Mouse (Mus musculus) liver, postnatal 0 days (tissue): ENCODE data around the gene Mill2. TPM values are rescaled to one million over a fixed set of nuclear protein-coding genes. Genes with fewer than 3 reads are reported as not detected.

Experiments used
- ATAC-seq: fragments of 200-750 bp; cut with Nextera tagmentation; 2 replicates; pipeline ENCODE4 v1.8.0; 2017; ENCODE audit warnings: mild to moderate bottlenecking, moderate library complexity
- DNase-seq: peaks from one replicate; pipeline ENCODE4 v3.0.0-alpha.2; 2016
- H3K27ac ChIP-seq: fragments of 300-500 bp; sonication (generic); 2 replicates; pipeline ENCODE4 v1.5.1; 2014; ENCODE audit warnings: antibody characterized with exemption, moderate library complexity, mild to moderate bottlenecking, low read depth
- H3K27me3 ChIP-seq: fragments of 300-500 bp; sonication (generic); 2 replicates; pipeline ENCODE4 v1.6.1; 2014; ENCODE audit warnings: low read length, control low read depth, mixed read lengths; ENCODE audit not compliant: insufficient read depth
- H3K36me3 ChIP-seq: fragments of 300-500 bp; sonication (generic); replicated peaks from 2 replicates; pipeline ENCODE4 v1.6.1; 2014; ENCODE audit warnings: mild to moderate bottlenecking, control low read depth, low read length, moderate library complexity, mixed read lengths; ENCODE audit not compliant: insufficient read depth
- H3K4me1 ChIP-seq: fragments of 300-500 bp; sonication (generic); 2 replicates; pipeline ENCODE4 v1.6.1; 2014; ENCODE audit warnings: antibody characterized with exemption, mild to moderate bottlenecking, control low read depth; ENCODE audit not compliant: insufficient read depth
- H3K4me2 ChIP-seq: fragments of 300-500 bp; sonication (generic); 2 replicates; pipeline ENCODE4 v1.6.1; 2014; ENCODE audit warnings: low read depth, mild to moderate bottlenecking, low read length, moderate library complexity, mixed read lengths
- H3K4me3 ChIP-seq: fragments of 300-500 bp; sonication (generic); 2 replicates; pipeline ENCODE4 v1.5.1; 2014; ENCODE audit warnings: low read depth, low read length
- H3K9ac ChIP-seq: fragments of 300-500 bp; sonication (generic); replicated peaks from 2 replicates; pipeline ENCODE4 v1.6.1; 2014; ENCODE audit warnings: mild to moderate bottlenecking, moderate library complexity
- H3K9me3 ChIP-seq: fragments of 300-500 bp; sonication (generic); 2 replicates; pipeline ENCODE4 v1.6.1; 2016; ENCODE audit warnings: mild to moderate bottlenecking, control low read depth, low read length, mixed read lengths
- CTCF ChIP-seq: sonication (generic); IDR thresholded peaks from 2 replicates; pipeline ENCODE4 v1.5.1; 2016; ENCODE audit warnings: antibody characterized with exemption, low read depth
- EP300 ChIP-seq: IDR thresholded peaks from 2 replicates; pipeline ENCODE4 v1.6.1; 2016; ENCODE audit warnings: antibody characterized with exemption, low read depth, mild to moderate bottlenecking
- WGBS: fragments of 180-500 bp; shearing (Covaris S2); extraction: QIAGEN DNeasy Blood & Tissue Kit; methylation state at CpG from one replicate; pipeline ENCODE4 v1.1.7; 2014; ENCODE audit not compliant: insufficient replicate concordance; 5-methylcytosine and 5-hydroxymethylcytosine counted together
- polyA plus RNA-seq: library from polyadenylated mRNA; unstranded; fragments of >200 nt; fragmentation: Nextera tagmentation; extraction: Ambion mirVana; gene quantifications from 2 replicates; pipeline ENCODE4 v1.2.1, GENCODE M21; 2015

Mill2 gene
- polyA plus RNA-seq, 1 experiment from 2014 or later, result 0.36 TPM

GRCm38 (mm10) chr7:18910241-18910831, 70.6 kb downstream of the Mill2 start, which contains the start of gene Ccdc61:
Gene Ccdc61, minus strand, starts transcription at chr7:18910415.
- Histone ChIP-seq H3K4me1 (peaks cover 7% of the 10 kb centered on the region; the same call in 1 of the 2 replicates), H3K9me3 (no peaks in the 10 kb centered on the region), H3K4me3 (peak within 1 kb of the TSS; percentile 69), H3K27me3 (no peaks in the 10 kb centered on the region), H3K27ac (no peak within 1 kb of the TSS), H3K4me2 (peak within 1 kb of the TSS; percentile 80), H3K9ac (peak within 1 kb of the TSS; percentile 64), H3K36me3 (peaks cover 3% of the 10 kb centered on the region; the same call in 1 of the 2 replicates)
- 1% methylated on average over 33 of the region's 33 CpGs for WGBS
- no peak for TF ChIP-seq CTCF
- peak; percentile 58; the same call in 1 of the 2 replicates for TF ChIP-seq EP300
- DNase-seq (peak; percentile 96), ATAC-seq (peak; percentile 100)

Other genes with a start within 250 kb of the Mill2 start
- gene Psg23, start 223.5 kb upstream of the Mill2 start, polyA plus RNA-seq, result not detected in 2 replicates
- not detected in 2 replicates for gene Psg21, start 183.2 kb upstream of the Mill2 start, polyA plus RNA-seq
- not detected in 2 replicates for gene Psg20, start 153.8 kb upstream of the Mill2 start, polyA plus RNA-seq
- gene Psg22, start 121.9 kb upstream of the Mill2 start, polyA plus RNA-seq, result 0.23 and 0.33 TPM in 2 replicates
- not detected in 2 replicates for gene Psg19, start 41.4 kb upstream of the Mill2 start, polyA plus RNA-seq
- gene Psg17, start 18.4 kb upstream of the Mill2 start, polyA plus RNA-seq, result not detected in 2 replicates
- 118 and 119 TPM in 2 replicates for gene Pglyrp1, start 31.4 kb downstream of the Mill2 start, polyA plus RNA-seq
- gene Ccdc61, start 70.4 kb downstream of the Mill2 start, polyA plus RNA-seq, result 5.6 and 7.5 TPM in 2 replicates
- 0.08 and 0.12 TPM in 2 replicates for gene Nova2, start 85.9 kb downstream of the Mill2 start, polyA plus RNA-seq
- gene Nanos2, start 147.4 kb downstream of the Mill2 start, polyA plus RNA-seq, result not detected in 2 replicates
- gene Mypop, start 151.3 kb downstream of the Mill2 start, polyA plus RNA-seq, result 0.39 and 0.55 TPM in 2 replicates
- 6.3 and 8.8 TPM in 2 replicates for gene Irf2bp1, start 164.1 kb downstream of the Mill2 start, polyA plus RNA-seq
- 61.0 and 84.0 TPM in 2 replicates for gene Foxa3, start 183.6 kb downstream of the Mill2 start, polyA plus RNA-seq
- gene Sympk, start 184.4 kb downstream of the Mill2 start, polyA plus RNA-seq, result 6.9 and 7.1 TPM in 2 replicates
- gene Rsph6a, start 214.7 kb downstream of the Mill2 start, polyA plus RNA-seq, result not detected in 2 replicates
- gene Dmwd, start 236.3 kb downstream of the Mill2 start, polyA plus RNA-seq, result 3.2 and 4.6 TPM in 2 replicates
- 14.2 and 17.6 TPM in 2 replicates for gene Dmpk, start 243.9 kb downstream of the Mill2 start, polyA plus RNA-seq